Mouse (Mus musculus) brown adipose tissue, adult 24 weeks (tissue): ENCODE measurements at regions not wholly inside any gene's neighbourhood (a gene's known extent, or its start where the extent isn't known, plus 50 kb on each side); places are given as distances from the start of the nearest gene placed in this dataset.
"Not testable (repeated sequence)": the region's sequence is repeated elsewhere in the genome, so short reads cannot be mapped to it uniquely, and the experiment has no call there.

Experiments used
- H3K27ac ChIP-seq: fragments of 200-500 bp; replicated peaks from 2 replicates; pipeline ENCODE4 v1.5.1; 2012; ENCODE audit warnings: low read depth, mild to moderate bottlenecking, low read length
- H3K4me1 ChIP-seq: fragments of 200-500 bp; 2 replicates; pipeline ENCODE4 v1.6.1; 2012; ENCODE audit warnings: low read length, mixed read lengths; ENCODE audit not compliant: control insufficient read depth, insufficient read depth, insufficient read length
- H3K4me3 ChIP-seq: fragments of 200-500 bp; 2 replicates; pipeline ENCODE4 v1.5.1; 2012; ENCODE audit warnings: low read depth, mild to moderate bottlenecking, low read length, moderate library complexity; ENCODE audit not compliant: insufficient read depth

DNA sequence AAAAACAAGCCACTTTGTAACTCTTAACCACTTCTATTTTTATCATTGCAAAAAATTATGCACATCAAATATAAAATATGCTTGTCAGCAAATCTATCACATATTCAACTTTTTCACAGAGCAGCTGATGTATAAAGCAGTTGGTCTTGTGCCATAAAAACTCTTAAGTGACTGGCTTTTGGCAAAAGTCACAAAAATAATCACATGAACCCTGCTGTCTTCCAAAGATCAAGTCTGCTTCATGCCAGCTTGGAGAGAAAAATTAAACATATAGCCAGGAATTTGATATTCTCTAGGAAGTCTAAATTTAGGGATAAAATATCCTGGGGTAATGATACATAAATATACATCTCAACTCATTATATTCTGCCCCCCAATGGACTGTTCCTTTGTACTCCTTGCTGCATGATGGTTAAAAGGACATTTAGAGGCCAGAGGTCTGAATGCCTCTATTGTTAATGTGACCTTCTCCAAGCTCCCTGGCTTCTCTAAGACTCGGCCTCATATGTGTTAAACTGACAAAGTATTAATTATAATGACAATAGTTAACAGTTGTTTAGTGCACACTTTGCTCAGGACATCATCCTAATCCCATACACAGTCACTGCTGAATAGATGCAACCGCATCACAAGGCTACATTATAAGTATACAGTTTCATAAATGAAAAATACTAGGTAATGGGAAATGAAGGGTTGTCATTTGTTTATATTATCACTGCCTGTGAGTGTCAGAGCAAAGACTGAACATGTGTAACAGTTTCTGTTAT is 422.9 kb upstream of the Hs3st1 start:
- Histone ChIP-seq H3K4me3 (no peak overlapping the region), H3K4me1 (no peaks in the 10 kb centered on the region), H3K27ac (no peak overlapping the region)

DNA sequence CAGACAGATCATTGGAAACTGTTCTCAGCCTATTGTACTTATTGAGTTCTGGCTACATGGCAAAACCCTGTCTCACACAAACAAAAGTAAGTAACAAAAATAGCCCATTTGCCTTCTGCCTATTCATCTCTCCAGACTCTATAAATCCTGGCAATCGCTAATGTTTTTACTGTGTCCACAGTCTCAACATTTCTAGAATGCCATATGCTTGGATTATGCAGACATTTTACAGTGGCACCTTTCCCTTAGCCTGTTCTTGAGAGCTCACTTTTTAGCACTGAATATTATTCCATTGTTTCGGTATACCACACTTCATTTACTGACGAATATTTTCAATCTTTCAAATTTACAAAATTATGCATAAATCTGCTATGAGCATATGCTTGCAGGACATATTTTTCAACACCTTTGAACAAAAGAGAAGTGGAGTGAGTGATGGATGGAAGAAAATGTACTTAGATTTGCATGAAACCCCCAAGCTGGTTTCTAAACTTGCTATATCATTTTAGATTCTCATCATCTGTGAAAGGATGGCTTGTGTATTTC is 381.5 kb upstream of the Hs3st1 start:
- H3K27ac ChIP-seq = no peak overlapping the region
- no peak overlapping the region for H3K4me3 ChIP-seq
- no peaks in the 10 kb centered on the region for H3K4me1 ChIP-seq

DNA sequence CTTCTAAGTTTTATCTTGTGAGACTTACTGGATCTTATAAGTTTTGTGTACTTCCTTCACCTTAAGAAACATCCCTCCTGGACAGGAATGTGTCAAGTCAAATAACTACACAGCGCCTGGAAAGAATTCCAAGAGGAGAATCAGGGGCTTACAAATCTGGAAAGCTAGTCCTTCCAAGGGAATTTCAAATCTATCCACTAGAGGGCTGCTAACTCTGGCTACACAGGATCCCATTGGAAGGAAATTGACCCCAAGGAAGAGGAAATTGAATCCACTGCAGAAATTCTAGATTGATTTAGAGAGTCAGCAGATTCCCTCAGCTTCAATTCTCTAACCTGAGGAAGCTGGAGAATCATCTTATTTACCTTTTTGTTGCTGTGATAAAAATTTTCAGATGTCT is 369.1 kb upstream of the Hs3st1 start:
- no peak overlapping the region for H3K4me3 ChIP-seq

DNA sequence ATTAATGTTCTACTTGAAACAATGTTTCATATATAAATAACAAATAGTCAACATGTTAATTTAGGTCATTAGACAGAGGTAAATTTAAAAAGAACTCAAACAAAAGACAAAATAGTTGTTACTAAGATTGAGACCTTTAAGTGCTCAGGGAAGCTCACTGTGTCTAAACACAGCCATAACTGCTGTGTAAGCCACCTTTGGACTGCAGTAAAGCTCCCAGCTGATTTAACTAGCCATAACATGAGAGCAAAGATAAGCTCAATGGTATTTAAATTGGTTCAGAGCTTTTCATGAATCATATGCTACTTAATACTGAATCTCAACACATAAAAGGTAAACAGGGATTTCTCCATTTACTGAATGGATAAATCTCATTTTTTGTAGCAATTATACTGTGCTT is 361.6 kb upstream of the Hs3st1 start:
- Histone ChIP-seq H3K4me1 (no peaks in the 10 kb centered on the region), H3K27ac (no peak overlapping the region), H3K4me3 (no peak overlapping the region)

More for the DNA sequence above, 369.1 kb upstream of the Hs3st1 start:
- no peaks in the 10 kb centered on the region for H3K4me1 ChIP-seq
- H3K27ac ChIP-seq = no peak overlapping the region

DNA sequence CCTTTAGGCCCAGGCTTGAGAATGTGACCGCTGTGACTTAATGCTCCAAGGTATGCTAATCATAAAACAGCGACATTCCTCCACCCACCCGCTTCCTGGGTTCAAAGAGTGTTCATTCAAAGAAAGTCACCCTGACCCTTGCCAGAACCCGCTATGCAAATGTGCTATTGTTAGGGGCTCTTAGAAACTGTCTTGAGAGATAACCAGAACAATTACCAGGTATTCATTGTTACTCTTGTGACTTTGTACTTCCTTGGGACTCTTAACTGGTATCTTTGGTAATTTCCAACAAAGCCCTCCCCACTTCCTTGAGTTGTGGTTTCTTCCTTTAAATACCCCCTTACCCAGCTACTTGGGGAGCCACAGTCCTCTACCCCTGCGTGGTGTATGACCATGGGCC is 334.3 kb upstream of the Hs3st1 start:
- H3K27ac ChIP-seq, H3K4me1 ChIP-seq, H3K4me3 ChIP-seq: not testable (repeated sequence)

DNA sequence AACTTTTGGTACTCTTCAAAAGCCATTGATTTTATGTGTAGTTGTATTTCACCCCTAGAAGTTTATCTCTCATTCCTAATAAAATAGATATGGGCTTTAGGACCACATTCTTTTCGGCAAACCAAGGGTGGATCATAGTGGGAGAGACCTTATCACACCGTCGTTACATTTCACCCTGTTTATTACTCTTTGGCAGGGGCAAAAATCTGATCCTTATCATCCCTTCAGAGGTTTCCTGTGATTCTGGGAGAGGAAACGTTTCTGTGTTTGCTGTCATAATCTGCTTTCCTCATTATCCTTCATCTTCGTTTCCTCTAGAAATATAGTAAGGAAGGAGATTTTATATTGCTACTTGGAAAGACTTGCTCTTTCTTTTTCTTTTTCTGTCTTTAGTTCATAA is 290.0 kb upstream of the Hs3st1 start:
- H3K4me3 ChIP-seq = no peak overlapping the region
- H3K4me1 ChIP-seq = peaks cover 4% of the 10 kb centered on the region; the same call in 1 of the 2 replicates
- H3K27ac ChIP-seq = no peak overlapping the region

DNA sequence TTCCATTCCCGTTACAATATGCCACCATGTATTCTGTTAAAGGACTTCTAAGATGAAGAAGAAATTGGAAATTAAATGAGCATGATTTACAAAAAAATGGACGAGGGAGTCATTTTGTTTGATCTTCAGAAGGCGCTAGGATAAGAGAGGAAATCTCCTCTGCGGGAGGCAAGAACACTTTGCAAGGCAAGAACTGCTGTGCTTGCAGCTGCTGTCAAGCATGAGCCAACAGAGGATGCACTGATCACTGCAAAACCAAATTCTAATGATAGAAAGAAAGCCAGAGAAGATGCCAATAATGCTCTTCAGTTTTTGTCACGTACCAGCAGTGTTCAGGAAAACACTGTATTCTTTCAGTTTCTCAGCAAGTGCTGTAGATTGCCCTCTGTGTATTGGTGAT is 279.2 kb upstream of the Hs3st1 start:
- H3K27ac ChIP-seq = no peak overlapping the region
- no peaks in the 10 kb centered on the region for H3K4me1 ChIP-seq
- H3K4me3 ChIP-seq = no peak overlapping the region

DNA sequence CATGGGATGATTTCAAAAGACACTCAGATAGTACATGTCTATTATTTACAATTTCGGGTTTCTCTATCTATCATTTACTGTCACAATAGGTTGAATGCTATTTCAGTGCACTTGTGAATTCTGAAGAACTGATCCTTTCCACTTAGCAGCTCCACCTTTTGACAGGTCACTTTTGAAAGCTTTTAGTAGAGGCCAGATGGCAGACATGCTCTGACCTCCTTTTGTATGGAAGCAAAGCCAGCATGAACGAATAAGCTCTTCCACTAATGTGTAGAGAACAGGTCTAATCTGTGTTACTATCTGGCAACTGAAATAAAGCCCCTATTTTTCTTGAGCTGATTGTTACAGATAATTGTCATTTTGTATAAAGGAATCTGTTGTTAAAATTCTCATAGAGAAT is 278.4 kb upstream of the Hs3st1 start:
- H3K27ac ChIP-seq = no peak overlapping the region
- H3K4me1 ChIP-seq = no peaks in the 10 kb centered on the region
- no peak overlapping the region for H3K4me3 ChIP-seq

DNA sequence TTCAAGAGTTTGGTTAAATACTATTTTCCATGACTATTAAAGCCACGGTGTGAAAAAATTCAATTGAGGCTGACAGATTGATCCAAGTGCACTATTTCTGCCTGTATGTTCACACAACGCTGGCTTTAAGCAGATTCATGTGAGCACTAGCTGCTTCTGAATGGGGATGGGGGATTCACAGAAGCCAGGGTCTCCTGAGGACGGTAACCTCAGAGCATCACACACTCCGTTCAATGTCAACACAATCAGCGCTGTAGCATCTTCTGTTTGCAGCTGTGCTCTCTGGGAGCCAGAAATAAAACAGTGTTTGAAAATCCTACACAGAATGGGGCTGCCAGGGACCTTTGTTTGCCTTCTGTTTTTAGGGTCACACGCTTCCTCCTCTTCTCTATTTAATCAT is 275.0 kb upstream of the Hs3st1 start:
- H3K4me3 ChIP-seq = no peak overlapping the region
- no peaks in the 10 kb centered on the region for H3K4me1 ChIP-seq
- H3K27ac ChIP-seq = no peak overlapping the region

DNA sequence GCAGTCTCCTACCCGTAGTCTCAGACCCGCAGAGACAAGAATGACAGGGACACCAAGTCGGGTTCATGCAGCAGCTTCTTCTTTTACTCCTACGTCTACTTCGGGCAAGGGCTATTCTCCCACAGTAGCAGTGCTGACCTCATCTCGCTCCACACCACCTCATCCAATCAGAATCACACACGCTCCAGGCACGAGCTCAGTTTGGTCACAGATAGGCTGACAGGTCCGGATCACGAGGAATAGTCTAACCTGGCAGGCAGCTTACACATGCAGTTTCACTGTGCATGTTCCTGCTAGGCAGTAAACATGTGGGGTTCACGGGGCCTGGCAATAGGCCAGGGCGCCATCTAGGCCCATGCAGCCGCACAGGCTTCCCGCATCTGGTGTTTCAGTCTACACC is 260.7 kb upstream of the Hs3st1 start:
- no peak overlapping the region for H3K27ac ChIP-seq
- H3K4me1 ChIP-seq = no peaks in the 10 kb centered on the region; the same call in 1 of the 2 replicates
- H3K4me3 ChIP-seq = no peak overlapping the region

DNA sequence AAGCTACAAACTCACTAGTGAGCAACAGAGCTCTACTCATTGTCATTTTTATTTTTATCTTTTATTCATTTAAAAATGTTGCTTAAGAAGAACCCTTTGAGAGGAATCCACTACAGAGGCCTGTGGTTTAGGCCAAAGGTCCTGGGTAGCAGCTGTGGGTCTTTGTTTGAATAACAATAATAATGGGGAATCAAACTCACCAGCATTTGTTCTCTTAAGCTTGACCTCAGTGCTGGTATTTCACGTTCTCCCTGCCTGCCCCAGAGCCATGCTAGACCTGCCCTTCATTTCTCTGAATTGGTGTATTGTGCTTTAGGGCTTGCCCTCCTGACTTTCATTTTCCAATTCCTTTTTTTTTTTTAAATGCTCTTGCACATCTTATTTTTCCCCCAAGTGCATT is 232.8 kb upstream of the Hs3st1 start:
- Histone ChIP-seq H3K27ac (no peak overlapping the region), H3K4me3 (no peak overlapping the region), H3K4me1 (no peaks in the 10 kb centered on the region)

DNA sequence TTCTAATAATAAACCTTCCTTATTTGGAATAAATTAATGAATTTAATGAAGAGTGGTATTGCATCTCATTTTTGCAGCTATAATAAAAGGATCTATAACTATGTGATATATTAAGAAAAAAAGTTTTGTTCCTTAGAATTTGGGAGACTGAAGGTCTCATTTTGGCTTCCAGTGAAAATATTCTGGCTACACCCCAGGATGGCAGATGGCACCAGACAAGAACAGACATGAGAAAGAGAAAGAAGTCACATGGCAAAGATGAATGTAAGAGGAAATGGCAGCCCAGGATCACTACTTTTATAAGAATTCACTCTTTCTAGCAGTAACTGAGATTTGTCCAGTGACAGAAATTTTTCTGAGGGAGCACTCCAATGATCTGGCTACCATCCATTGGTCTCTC is 209.1 kb upstream of the Hs3st1 start:
- H3K4me1 ChIP-seq = no peaks in the 10 kb centered on the region
- H3K27ac ChIP-seq = no peak overlapping the region
- no peak overlapping the region for H3K4me3 ChIP-seq

DNA sequence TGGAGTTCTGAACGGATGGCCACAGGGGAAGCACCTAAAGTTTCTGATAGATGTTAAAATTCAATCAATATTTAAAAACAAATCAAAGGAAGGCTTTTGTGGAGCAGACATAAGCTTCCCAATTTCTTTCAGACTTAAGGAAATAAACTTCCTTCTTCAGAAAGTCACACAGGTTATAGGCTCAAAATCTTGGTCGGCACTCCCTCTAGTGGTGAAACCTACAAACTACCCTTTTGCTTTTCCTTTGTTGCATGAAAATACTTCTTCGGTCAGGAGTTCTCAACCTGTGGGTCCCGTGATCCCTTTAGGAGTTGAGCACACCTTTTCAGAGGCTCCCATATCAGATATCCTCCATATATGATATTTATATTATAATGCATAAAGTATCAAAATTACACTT is 205.7 kb upstream of the Hs3st1 start:
- H3K4me3 ChIP-seq = no peak overlapping the region

DNA sequence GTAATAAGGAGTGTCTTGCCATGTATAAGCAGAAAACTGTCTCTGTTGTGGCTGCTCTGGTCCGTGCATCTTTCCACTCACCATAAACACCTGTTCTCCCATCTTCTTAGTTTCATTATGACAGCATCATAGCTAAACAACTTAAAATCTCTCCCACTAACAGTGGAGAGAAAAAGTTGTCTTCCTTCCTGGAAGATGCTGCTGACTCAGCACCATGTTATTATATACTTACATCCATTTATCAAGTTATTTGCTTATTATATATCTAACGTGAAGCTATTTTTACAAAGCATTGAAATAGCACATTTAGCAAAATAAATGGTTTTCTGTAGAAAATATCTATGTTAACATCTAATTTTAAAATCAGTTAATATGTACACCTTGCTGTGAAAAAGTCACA is 180.3 kb upstream of the Hs3st1 start:
- H3K4me3 ChIP-seq = no peak overlapping the region
- H3K4me1 ChIP-seq = no peaks in the 10 kb centered on the region
- H3K27ac ChIP-seq = no peak overlapping the region

More for the DNA sequence above, 205.7 kb upstream of the Hs3st1 start:
- no peaks in the 10 kb centered on the region for H3K4me1 ChIP-seq
- H3K27ac ChIP-seq = no peak overlapping the region

DNA sequence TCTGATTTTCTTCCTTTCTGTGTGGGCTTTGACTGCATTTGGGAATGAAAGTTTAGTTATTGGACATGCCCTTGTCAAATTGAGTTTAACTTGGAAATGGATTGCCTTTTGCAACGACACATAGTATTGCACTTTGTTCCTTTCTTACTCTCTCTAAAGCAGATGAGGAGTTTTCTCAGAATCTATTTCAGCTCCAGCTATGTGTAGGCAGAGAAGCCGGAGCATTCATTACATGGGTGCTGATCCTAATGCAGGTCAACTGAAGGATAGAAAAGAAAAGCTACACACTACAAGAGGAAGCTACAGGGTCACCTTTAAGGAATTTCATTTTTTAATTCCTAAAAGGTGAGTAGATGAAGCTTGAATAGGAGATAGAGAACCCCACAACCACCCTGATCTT is 176.6 kb upstream of the Hs3st1 start:
- no peak overlapping the region for H3K4me3 ChIP-seq
- H3K27ac ChIP-seq = no peak overlapping the region
- no peaks in the 10 kb centered on the region; the same call in 1 of the 2 replicates for H3K4me1 ChIP-seq

DNA sequence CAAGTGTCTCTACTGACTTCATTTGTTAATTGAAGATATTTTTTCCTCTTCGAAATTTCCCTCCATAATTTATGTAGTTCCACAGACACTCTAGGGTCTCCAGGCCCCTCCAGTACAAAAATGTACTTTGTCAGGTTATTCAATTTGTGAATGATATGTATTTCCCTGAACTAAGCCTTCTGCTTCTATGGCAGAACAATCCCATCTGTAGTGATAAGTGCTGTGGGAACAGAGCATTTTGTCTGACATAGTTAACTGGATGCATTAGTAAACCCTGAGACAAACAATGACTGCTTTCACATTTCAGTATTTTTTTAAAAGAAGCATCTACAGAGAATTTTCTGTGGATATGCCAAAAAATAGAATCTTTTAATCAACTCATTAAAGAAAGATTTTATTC is 154.1 kb upstream of the Hs3st1 start:
- H3K4me3 ChIP-seq = no peak overlapping the region
- no peak overlapping the region for H3K27ac ChIP-seq
- no peaks in the 10 kb centered on the region for H3K4me1 ChIP-seq
